Mouse (Mus musculus): ENCODE results near the gene Catsperd. TPM values are rescaled to one million over a fixed set of nuclear protein-coding genes. Genes with fewer than 3 reads are reported as not detected.
A peak's percentile ranks its signal among the peaks of the same experiment; 100 is the strongest.

Gene Catsperd
- polyA plus RNA-seq, 1 experiment from 2014 or later: 0.51 TPM

- ATAC-seq (replicated peaks; ENCODE audit: low FRiP score): no peak
- WGBS: 80% methylated on average over 3 of the region's 3 CpGs
- H3K4me3 ChIP-seq (ENCODE audit: low read depth, low read length): no peak overlapping the region
- H3K36me3 ChIP-seq (ENCODE audit: control insufficient read depth, insufficient read depth, low read length): no peaks in the 10 kb centered on the region
- no peak for DNase-seq (ENCODE audit: low spot score)
- no peaks in the 10 kb centered on the region for H3K9me3 ChIP-seq (ENCODE audit: control insufficient read depth, low read length)
- H3K9ac ChIP-seq (ENCODE audit: low read length): no peak overlapping the region
- no peak overlapping the region for H3K27ac ChIP-seq (ENCODE audit: low read depth, low read length)
- H3K27me3 ChIP-seq (ENCODE audit: control insufficient read depth, insufficient read depth, low read length): no peaks in the 10 kb centered on the region
- no peak overlapping the region for H3K4me2 ChIP-seq (ENCODE audit: low read depth, low read length, severe bottlenecking)
- H3K4me1 ChIP-seq (replicated peaks; ENCODE audit: control insufficient read depth, insufficient read depth, low read length): peaks cover 11% of the 10 kb centered on the region; the same call in 1 of the 2 replicates
Observed at GRCm38 (mm10) chr17:56667591-56667990, 39.6 kb downstream of the Catsperd start.

DNA sequence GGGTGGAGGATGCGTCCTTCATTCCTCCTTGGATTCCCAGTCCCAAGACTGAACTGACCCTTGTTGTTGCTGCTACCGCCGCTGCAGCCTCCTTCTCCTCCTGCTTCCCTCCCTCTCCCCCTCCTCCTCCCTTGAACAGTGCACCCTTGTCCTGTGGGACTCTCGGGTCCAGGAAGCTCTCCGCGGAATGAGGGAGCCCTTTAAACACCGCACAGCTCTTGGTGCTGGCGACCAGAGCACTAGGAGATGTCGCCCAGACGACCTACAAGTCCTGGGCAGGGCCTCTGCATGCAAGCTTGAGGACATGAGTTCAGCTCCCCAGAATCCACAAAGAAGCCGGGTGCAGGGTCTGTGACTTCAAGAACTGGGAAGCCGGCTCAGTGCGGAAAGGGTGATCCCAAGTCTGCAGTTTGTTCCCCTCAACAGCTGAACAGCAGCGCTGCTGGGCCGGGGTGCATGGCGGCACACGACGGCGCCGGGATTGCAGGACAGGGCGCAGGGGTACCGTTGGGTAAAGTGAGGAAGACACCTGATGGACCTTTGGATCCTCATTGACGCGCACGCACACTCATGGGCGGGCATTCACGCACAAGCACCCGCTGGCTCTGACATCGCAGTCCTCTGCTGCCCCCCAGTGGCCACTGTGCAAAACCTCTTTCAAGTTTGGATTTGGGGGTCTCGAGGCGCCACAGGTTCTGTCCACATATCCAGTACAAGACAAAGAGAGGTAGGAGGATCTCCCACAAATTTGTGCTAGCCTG lies 40.6 kb downstream of the Catsperd start:
- Histone ChIP-seq H3K9ac (ENCODE audit: low read length) (peak overlapping the region; percentile 59), H3K4me3 (ENCODE audit: low read depth, low read length) (peak overlapping the region; percentile 34), H3K4me2 (ENCODE audit: low read depth, low read length, severe bottlenecking) (peak overlapping the region; percentile 80), H3K27me3 (ENCODE audit: control insufficient read depth, insufficient read depth, low read length) (no peaks in the 10 kb centered on the region), H3K4me1 (replicated peaks; ENCODE audit: control insufficient read depth, insufficient read depth, low read length) (peaks cover 10% of the 10 kb centered on the region; the same call in 1 of the 2 replicates), H3K27ac (ENCODE audit: low read depth, low read length) (no peak overlapping the region), H3K9me3 (ENCODE audit: control insufficient read depth, low read length) (no peaks in the 10 kb centered on the region), H3K36me3 (ENCODE audit: control insufficient read depth, insufficient read depth, low read length) (no peaks in the 10 kb centered on the region)
- ATAC-seq (replicated peaks; ENCODE audit: low FRiP score) (no peak), DNase-seq (ENCODE audit: low spot score) (peak; percentile 97)
- 3% methylated on average over 31 of the region's 31 CpGs for WGBS

DNA sequence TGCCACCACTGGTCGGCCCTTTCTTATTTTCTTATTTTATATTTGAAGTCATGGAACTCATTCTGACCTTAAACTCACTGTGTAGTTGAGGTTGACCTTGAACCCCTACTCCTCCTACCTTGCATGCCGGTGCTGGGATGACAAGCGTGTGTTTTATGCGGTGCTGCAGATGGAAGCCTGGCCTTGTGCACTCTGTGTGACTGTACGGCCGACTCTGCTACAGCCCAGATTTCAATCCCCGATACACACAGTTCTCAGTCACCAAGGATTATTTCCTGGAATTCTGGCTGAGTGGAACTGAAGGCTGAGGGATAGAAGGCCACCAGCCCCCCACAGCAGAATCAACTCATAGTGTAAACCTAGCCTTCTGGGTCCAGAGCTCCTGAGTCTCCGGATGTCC lies 41.8 kb downstream of the Catsperd start:
- 87% methylated on average over 8 of the region's 8 CpGs for WGBS
- no peak overlapping the region for H3K4me3 ChIP-seq (ENCODE audit: low read depth, low read length)
- no peak overlapping the region for H3K27ac ChIP-seq (ENCODE audit: low read depth, low read length)
- H3K9ac ChIP-seq (ENCODE audit: low read length): no peak overlapping the region
- H3K36me3 ChIP-seq (ENCODE audit: control insufficient read depth, insufficient read depth, low read length): no peaks in the 10 kb centered on the region
- H3K9me3 ChIP-seq (ENCODE audit: control insufficient read depth, low read length): no peaks in the 10 kb centered on the region
- H3K4me2 ChIP-seq (ENCODE audit: low read depth, low read length, severe bottlenecking): no peak overlapping the region
- DNase-seq (ENCODE audit: low spot score): no peak
- H3K4me1 ChIP-seq (replicated peaks; ENCODE audit: control insufficient read depth, insufficient read depth, low read length): peaks cover 10% of the 10 kb centered on the region; the same call in 1 of the 2 replicates
- H3K27me3 ChIP-seq (ENCODE audit: control insufficient read depth, insufficient read depth, low read length): no peaks in the 10 kb centered on the region
- ATAC-seq (replicated peaks; ENCODE audit: low FRiP score): no peak

- ATAC-seq (replicated peaks; ENCODE audit: low FRiP score) (peak; percentile 92), DNase-seq (ENCODE audit: low spot score) (peak; percentile 100)
- peak within 1 kb of the TSS; percentile 98 for H3K9ac ChIP-seq (ENCODE audit: low read length)
- H3K4me2 ChIP-seq (ENCODE audit: low read depth, low read length, severe bottlenecking): peak within 1 kb of the TSS; percentile 83
- peaks cover 3% of the 10 kb centered on the region; the same call in 1 of the 2 replicates for H3K36me3 ChIP-seq (ENCODE audit: control insufficient read depth, insufficient read depth, low read length)
- H3K27ac ChIP-seq (ENCODE audit: low read depth, low read length): peak within 1 kb of the TSS; percentile 67
- H3K4me1 ChIP-seq (replicated peaks; ENCODE audit: control insufficient read depth, insufficient read depth, low read length): peaks cover 14% of the 10 kb centered on the region; the same call in 1 of the 2 replicates
- under 1% methylated on average over 55 of the region's 66 CpGs for WGBS
- H3K9me3 ChIP-seq (ENCODE audit: control insufficient read depth, low read length): no peaks in the 10 kb centered on the region
- peak within 1 kb of the TSS; percentile 81 for H3K4me3 ChIP-seq (ENCODE audit: low read depth, low read length)
- no peaks in the 10 kb centered on the region for H3K27me3 ChIP-seq (ENCODE audit: control insufficient read depth, insufficient read depth, low read length)
Observed at GRCm38 (mm10) chr17:56672941-56673646, 45.2 kb downstream of the Catsperd start, which contains the start of gene Ranbp3. Ranbp3 (plus strand) TSS chr17:56673294.

- DNase-seq (ENCODE audit: low spot score) (no peak), ATAC-seq (replicated peaks; ENCODE audit: low FRiP score) (peak; percentile 24)
- H3K4me2 ChIP-seq (ENCODE audit: low read depth, low read length, severe bottlenecking): peak overlapping the region; percentile 83
- 2% methylated on average over 37 of the region's 37 CpGs for WGBS
- peak overlapping the region; percentile 81 for H3K4me3 ChIP-seq (ENCODE audit: low read depth, low read length)
- peaks cover 3% of the 10 kb centered on the region; the same call in 1 of the 2 replicates for H3K36me3 ChIP-seq (ENCODE audit: control insufficient read depth, insufficient read depth, low read length)
- H3K9me3 ChIP-seq (ENCODE audit: control insufficient read depth, low read length): no peaks in the 10 kb centered on the region
- H3K27ac ChIP-seq (ENCODE audit: low read depth, low read length): peak overlapping the region; percentile 65
- H3K9ac ChIP-seq (ENCODE audit: low read length): peak overlapping the region; percentile 98
- H3K4me1 ChIP-seq (replicated peaks; ENCODE audit: control insufficient read depth, insufficient read depth, low read length): peaks cover 10% of the 10 kb centered on the region; the same call in 1 of the 2 replicates
- H3K27me3 ChIP-seq (ENCODE audit: control insufficient read depth, insufficient read depth, low read length): no peaks in the 10 kb centered on the region
Observed at GRCm38 (mm10) chr17:56673647-56674416, 45.9 kb downstream of the Catsperd start.

GRCm38 (mm10) chr17:56681791-56682190 lies 53.8 kb downstream of the Catsperd start:
- WGBS: 85% methylated on average over 4 of the region's 4 CpGs
- Histone ChIP-seq H3K36me3 (ENCODE audit: control insufficient read depth, insufficient read depth, low read length) (peaks cover 3% of the 10 kb centered on the region; the same call in 1 of the 2 replicates), H3K4me3 (ENCODE audit: low read depth, low read length) (no peak overlapping the region)

GRCm38 (mm10) chr17:56682880-56683279 lies 54.9 kb downstream of the Catsperd start:
- H3K4me1 ChIP-seq (replicated peaks; ENCODE audit: control insufficient read depth, insufficient read depth, low read length): no peaks in the 10 kb centered on the region
- 80% methylated on average over 3 of the region's 3 CpGs for WGBS
- DNase-seq (ENCODE audit: low spot score) (no peak), ATAC-seq (replicated peaks; ENCODE audit: low FRiP score) (no peak)
- no peaks in the 10 kb centered on the region for H3K27me3 ChIP-seq (ENCODE audit: control insufficient read depth, insufficient read depth, low read length)
- no peaks in the 10 kb centered on the region for H3K9me3 ChIP-seq (ENCODE audit: control insufficient read depth, low read length)
- H3K9ac ChIP-seq (ENCODE audit: low read length): no peak overlapping the region
- H3K4me3 ChIP-seq (ENCODE audit: low read depth, low read length): no peak overlapping the region
- H3K36me3 ChIP-seq (ENCODE audit: control insufficient read depth, insufficient read depth, low read length): peaks cover under 1% of the 10 kb centered on the region; the same call in 1 of the 2 replicates
- H3K27ac ChIP-seq (ENCODE audit: low read depth, low read length): no peak overlapping the region
- no peak overlapping the region for H3K4me2 ChIP-seq (ENCODE audit: low read depth, low read length, severe bottlenecking)

More at GRCm38 (mm10) chr17:56681791-56682190, 53.8 kb downstream of the Catsperd start:
- Histone ChIP-seq H3K4me1 (replicated peaks; ENCODE audit: control insufficient read depth, insufficient read depth, low read length) (no peaks in the 10 kb centered on the region), H3K4me2 (ENCODE audit: low read depth, low read length, severe bottlenecking) (no peak overlapping the region), H3K9me3 (ENCODE audit: control insufficient read depth, low read length) (no peaks in the 10 kb centered on the region), H3K27me3 (ENCODE audit: control insufficient read depth, insufficient read depth, low read length) (no peaks in the 10 kb centered on the region), H3K27ac (ENCODE audit: low read depth, low read length) (no peak overlapping the region), H3K9ac (ENCODE audit: low read length) (no peak overlapping the region)
- ATAC-seq (replicated peaks; ENCODE audit: low FRiP score) (no peak), DNase-seq (ENCODE audit: low spot score) (no peak)

GRCm38 (mm10) chr17:56683546-56684140 lies 55.7 kb downstream of the Catsperd start:
- WGBS: 88% methylated on average over 5 of the region's 5 CpGs
- Histone ChIP-seq H3K27me3 (ENCODE audit: control insufficient read depth, insufficient read depth, low read length) (no peaks in the 10 kb centered on the region), H3K27ac (ENCODE audit: low read depth, low read length) (no peak overlapping the region), H3K4me2 (ENCODE audit: low read depth, low read length, severe bottlenecking) (no peak overlapping the region), H3K4me1 (replicated peaks; ENCODE audit: control insufficient read depth, insufficient read depth, low read length) (no peaks in the 10 kb centered on the region), H3K9me3 (ENCODE audit: control insufficient read depth, low read length) (no peaks in the 10 kb centered on the region), H3K9ac (ENCODE audit: low read length) (no peak overlapping the region), H3K36me3 (ENCODE audit: control insufficient read depth, insufficient read depth, low read length) (peaks cover 5% of the 10 kb centered on the region; the same call in 1 of the 2 replicates), H3K4me3 (ENCODE audit: low read depth, low read length) (no peak overlapping the region)
- ATAC-seq (replicated peaks; ENCODE audit: low FRiP score): no peak
- no peak for DNase-seq (ENCODE audit: low spot score)

All from forebrain, embryonic 11.5 days (tissue).